Mouse (Mus musculus) adrenal gland, postnatal 0 days (tissue): Measurements from ENCODE around the gene Sbk3. TPM values are rescaled to one million over a fixed set of nuclear protein-coding genes. Genes with fewer than 3 reads are reported as not detected.

Source experiments
- polyA plus RNA-seq: library from polyadenylated mRNA; unstranded; fragments of >200 nt; fragmentation: Nextera tagmentation; extraction: Ambion mirVana; gene quantifications from 2 replicates; pipeline ENCODE4 v1.2.1, GENCODE M21; 2015

Gene Sbk3
- polyA plus RNA-seq, result 0.18 TPM in 1 of 2 replicates, not detected in the other

DNA sequence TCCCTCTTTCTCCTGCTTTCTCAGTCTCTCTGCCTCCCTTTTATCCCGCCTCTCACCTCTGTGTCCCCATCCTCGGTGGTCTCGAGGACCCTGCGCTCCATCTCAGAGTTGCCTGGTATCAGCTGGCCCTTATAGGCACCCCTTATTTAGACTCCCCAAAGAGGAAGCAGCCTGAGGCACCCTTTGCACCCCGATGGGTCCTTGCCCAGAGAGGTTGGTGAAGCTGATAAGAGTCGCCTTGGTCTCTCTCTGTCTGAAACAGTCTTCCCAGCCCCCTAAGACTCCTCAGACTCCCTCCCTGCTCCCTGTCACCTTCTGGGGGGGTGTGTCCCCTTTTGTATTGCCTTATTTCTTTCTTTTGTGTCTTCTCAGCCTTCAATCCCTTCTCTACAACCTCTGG is at the start of gene Sbk3:
Gene Sbk3 (minus strand): TSS at position 101 of the 400 bp plus-strand sequence.

DNA sequence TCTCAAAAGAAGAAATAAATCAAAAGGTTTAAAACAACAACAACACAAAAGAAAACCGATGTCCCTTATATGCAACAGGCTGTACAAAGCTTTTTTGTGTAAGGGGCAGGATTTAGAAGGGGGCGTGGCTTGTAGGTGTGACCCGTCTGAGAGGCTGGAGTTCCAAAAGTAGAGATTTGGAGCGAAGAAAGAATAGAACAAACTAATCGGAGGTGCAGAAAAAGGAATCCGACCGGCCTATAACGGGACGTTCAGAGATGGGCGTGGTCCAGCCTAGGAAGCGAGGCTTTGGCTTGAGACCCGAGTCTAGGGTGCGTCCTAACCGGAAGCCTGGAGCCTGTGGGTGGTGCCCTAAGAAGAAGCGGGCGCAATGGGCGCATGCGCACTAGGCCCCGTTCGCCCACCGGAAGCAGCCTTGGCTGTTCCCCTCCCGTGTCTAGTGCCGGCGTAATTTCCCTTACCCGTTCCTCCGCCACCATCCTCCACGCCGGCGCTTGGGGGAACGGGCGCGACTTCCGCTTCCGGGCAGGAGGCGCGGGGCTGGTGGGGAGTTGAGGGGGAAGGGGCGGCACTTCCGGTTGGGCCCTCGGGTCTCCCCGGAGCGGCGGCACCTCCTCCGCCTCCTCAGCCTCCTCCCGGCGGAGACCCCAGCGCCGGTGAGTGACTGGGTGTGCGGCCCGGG is 49.2 kb upstream of the Sbk3 start, which contains the start of the genes Zfp865 and Ccdc106:
Gene Zfp865 (plus strand): TSS at position 377 of the 682 bp plus-strand sequence.
Gene Ccdc106 (plus strand): TSS at position 554 of the 682 bp plus-strand sequence.

DNA sequence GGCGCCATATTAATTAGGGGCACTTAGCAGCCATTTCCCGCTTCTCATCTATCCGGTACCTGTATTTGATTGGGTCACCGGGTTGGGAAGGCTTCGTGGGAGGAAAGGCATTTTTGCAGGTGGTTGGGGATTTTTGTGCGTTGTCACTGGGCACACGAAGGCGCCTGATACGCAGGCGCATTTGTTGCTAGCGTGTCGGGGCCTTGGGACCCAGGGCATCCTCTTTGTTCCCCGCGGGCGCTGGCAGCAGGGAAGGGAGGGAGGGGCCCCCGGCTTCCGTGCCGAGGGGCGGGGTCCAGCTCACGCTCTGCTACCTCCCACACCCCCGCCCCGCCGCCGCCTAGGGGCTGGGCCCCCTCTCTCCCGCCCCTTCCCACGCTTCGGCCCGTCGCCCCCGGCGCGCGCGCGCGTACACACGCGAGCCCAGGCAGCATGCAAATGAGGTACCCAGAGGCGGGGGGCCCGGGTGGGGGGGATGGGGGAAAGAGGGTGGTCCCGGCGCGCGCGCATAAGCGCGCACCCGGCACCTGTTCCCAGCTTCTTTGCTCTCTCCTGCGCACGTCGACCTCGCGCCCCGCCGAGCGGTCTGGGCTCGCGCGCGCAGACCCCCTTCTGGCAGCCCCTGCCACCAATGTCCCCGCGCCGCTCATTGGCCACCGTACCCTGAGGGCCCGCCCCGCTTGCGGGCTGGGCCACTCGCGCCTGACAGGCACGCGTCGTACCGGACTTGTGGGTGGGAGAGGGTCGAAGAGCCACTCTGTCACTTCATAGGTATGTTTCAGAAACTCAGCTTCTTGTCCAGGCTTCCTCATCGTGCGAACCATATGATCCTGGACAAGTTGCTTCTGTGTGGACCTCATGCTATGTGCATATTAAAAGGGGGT is 44.4 kb upstream of the Sbk3 start, which contains the start of gene Gm44973:
Gene Gm44973 (plus strand): TSS at position 379 of the 884 bp plus-strand sequence.

DNA sequence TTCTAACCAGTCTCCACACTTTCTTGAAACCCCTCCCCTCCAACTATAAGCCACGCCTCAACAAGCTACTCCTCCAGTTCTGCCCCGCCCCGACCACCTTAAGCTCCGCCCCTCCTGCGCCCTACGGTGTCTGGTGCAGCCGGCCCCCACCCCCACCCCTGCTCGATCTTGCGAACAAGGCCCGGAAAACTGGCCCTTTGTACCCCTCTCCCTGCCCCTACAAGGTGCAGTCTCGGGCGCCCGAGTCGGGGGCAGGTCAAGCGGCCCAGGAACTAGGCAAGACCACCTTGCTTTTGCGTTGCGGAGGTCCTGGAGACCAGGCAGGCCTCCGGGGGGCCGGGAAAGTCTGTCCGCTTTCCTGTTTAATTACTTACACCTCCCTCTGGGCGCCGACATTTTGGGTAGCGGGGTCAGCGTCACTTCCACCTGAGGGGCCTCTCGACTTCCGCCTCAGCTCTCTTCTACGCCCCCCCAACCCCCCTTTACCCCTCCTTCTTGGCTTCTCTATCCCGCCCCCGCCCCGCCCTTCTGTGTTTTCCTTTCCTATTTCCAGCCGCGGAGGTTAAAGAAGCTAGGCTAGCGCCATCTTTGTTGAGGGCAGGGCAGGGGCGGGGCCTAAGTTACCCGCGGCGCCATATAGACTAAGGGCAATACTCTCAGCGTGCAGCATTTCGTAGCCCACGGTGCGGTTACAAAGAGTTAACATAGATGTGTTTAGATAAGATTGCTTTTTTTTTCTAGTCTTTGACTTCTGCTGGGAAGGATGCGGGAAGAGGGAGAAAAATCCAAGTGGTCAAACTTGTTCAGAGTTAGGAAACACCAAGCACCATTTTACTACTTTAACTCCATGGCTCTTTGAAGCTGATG is 43.5 kb upstream of the Sbk3 start, which contains the start of the genes Zfp524 and Fiz1:
Gene Zfp524 (plus strand): TSS at position 165 of the 867 bp plus-strand sequence.
Gene Fiz1 (minus strand): TSS at position 447 of the 867 bp plus-strand sequence.

DNA sequence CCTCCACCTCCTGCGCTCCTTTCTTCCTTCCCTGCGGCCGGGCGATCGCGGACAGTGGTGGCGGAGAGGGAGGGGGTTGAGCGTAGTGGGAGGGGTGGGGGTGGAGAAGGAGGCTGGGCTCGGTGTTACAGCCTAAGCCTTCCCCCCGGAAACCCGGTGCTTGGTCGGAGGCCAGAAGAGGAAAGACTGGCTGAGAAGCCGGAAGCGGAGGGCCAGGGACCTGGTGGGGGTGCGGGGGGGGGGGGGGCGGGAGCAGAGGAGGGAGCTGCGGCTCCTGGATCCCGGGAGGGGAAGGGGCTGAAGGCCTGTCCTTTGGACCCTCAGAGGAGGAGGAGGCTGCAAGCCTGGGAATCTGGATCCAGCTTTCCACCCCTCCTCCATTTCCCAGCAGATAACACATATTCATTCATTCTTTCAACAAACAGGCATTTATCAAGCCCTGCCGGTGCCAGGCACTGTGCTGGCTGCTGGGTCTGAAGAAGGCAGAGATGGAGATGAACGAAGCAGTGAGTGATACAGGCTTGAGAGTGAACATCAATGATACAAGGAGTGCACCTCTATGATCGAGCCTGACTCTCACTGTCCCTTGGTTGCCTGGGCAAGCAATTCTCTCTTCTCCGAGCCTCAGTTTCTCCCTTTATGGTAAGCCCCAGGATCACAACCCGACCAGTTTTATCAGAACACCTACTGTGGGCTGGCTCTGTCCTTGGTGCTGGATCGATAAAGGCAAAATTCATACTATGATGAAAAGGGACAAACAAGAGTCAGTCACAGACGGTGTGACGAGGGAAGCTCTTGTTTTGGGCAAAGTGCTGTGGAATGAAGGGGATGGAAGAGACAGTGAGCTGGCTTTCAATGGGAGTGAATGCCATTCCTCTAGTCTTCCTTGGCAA is 25.3 kb upstream of the Sbk3 start, which contains the start of gene Zfp579:
Gene Zfp579 (minus strand): TSS at position 156 of the 893 bp plus-strand sequence.

DNA sequence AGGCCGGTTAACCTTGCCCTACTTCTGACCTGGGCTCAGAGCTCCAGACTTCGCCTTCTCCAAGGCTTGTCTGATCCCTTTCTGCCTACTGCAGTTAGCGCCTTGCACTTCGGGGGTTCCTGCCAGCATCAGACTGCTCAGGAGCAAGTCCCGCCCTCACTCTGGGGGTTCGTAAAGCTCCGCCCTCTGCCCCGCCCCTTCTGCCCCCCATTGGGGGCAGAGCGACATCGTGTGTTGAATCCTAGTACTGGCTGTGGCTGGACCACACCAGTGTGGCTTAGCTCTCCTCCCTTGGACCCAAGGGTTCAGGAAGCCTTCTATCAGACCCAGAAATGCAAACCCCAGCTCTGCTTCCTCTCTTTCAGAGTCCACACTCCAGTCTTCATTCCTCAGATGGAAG is 6.7 kb downstream of the Sbk3 start, which contains the start of gene Sbk2:
Gene Sbk2 (minus strand): TSS at position 135 of the 400 bp plus-strand sequence.

DNA sequence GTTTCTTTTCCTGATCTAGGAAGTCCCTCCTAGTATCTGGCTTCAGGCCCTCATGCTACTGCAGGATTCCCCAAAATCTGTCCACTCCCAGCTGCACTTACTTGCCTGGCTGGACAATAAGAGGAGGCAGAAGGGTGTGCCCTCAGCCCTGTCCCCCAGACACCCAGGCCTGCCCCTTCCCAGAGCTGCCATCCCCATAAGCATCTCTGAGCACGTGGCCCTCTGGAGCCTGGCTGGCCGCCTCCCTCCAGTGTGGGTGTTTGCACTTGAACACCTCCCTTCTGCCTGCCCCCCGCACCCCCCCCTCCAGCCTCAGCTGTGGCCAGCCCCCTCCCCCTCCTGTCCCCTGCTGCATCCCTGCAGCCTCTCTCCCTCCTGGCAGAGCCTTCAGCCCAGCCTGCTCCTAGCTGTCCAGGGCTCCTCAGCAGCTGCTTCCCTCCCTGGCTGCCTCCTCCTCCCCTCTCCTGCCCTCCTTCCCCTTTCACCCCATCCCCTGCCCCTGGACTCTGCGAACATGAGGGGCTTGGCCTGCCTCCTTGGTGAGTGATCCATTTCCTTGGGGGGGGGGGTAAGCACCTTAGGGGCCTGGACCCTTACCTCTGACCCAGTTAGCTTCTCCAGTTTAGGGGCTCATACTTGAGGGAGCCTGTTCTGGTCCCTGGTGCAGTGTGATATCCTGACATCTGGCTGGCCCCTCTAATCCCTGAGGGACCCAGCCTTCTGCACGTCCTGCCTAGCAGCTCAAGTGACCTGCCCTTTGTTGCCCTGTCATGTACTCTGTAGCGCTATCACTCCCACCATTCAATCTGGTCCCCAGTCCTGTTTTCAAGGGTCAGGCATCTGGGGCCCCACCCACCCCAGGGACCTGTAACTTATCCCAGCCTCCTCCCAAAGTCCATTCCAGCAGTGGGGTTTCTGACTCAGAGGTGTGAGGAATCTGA is 45.3 kb downstream of the Sbk3 start, which contains the start of gene Ssc5d:
Gene Ssc5d (plus strand): TSS at position 345 of the 941 bp plus-strand sequence.

DNA sequence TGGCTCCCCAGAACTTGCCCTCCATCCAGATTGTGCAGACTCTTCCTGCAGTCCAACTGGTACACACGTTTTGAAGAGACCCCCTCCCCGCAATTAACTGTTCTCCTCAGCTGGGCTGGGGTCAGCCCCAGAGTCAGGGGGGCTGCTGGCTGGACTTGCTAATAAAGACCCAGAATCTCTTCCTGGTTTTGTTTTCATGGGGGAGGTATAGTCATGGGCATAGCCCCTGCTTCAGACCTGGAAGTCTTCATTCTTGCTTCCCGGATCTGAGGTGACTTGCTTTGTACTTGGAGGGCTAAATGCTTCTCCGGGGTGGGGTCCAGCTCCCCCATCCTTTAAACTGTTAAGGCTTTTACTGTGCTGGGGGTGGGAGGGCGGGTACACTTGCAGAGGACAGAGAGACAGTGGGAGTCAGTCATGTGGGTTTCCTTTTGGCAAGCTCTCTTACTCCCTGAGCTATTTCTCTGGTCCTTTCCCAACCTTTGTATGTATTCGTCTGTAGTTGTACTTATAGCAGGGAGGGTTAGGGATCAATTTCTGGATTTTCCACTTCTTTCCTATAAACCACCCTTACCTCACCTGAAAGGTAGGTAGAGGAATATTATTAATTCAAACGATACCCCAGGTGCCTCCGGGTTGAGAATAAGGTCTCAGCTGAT is 49.0 kb downstream of the Sbk3 start, which contains the start of gene Nat14:
Gene Nat14 (plus strand): TSS at position 205 of the 659 bp plus-strand sequence.

Other genes starting within 250 kb of the Sbk3 start
- gene Tmem150b, start 245.9 kb downstream of the Sbk3 start, polyA plus RNA-seq, result 0.10 and 0.24 TPM in 2 replicates
- 22.8 and 37.7 TPM in 2 replicates for gene Kmt5c, start 231.1 kb downstream of the Sbk3 start, polyA plus RNA-seq
- gene Cox6b2, start 218.1 kb downstream of the Sbk3 start, polyA plus RNA-seq, result 53.7 and 57.2 TPM in 2 replicates
- not detected in 2 replicates for gene Fam71e2, start 199.9 kb downstream of the Sbk3 start, polyA plus RNA-seq
- 0.33 and 0.82 TPM in 2 replicates for gene Il11, start 188.3 kb downstream of the Sbk3 start, polyA plus RNA-seq
- 0.38 TPM in 1 of 2 replicates, not detected in the other for gene Tmem190, start 188.2 kb downstream of the Sbk3 start, polyA plus RNA-seq
- 12.5 and 21.8 TPM in 2 replicates for gene Tmem238, start 181.5 kb downstream of the Sbk3 start, polyA plus RNA-seq
- gene Rpl28, start 178.3 kb downstream of the Sbk3 start, polyA plus RNA-seq, result 286 and 311 TPM in 2 replicates
- 144 and 154 TPM in 2 replicates for gene Ube2s, start 158.6 kb downstream of the Sbk3 start, polyA plus RNA-seq
- gene Shisa7, start 126.5 kb downstream of the Sbk3 start, polyA plus RNA-seq, result 0.61 and 1.1 TPM in 2 replicates
- gene Isoc2b, start 100.9 kb downstream of the Sbk3 start, polyA plus RNA-seq, result 38.4 and 57.5 TPM in 2 replicates
- 0.95 and 1.2 TPM in 2 replicates for gene Isoc2a, start 94.0 kb downstream of the Sbk3 start, polyA plus RNA-seq
- gene Gm36210, start 64.7 kb downstream of the Sbk3 start, polyA plus RNA-seq, result 0.09 and 0.10 TPM in 2 replicates
- gene Zfp628, start 56.0 kb downstream of the Sbk3 start, polyA plus RNA-seq, result 3.5 and 4.1 TPM in 2 replicates
- 6.9 and 7.6 TPM in 2 replicates for gene Nat14, start 49.1 kb downstream of the Sbk3 start, polyA plus RNA-seq
- gene Ssc5d, start 45.4 kb downstream of the Sbk3 start, polyA plus RNA-seq, result 3.6 and 3.7 TPM in 2 replicates
- 0.19 TPM in 1 of 2 replicates, not detected in the other for gene Sbk2, start 6.8 kb downstream of the Sbk3 start, polyA plus RNA-seq
- 20.7 and 21.3 TPM in 2 replicates for gene Zfp579, start 25.0 kb upstream of the Sbk3 start, polyA plus RNA-seq
- 8.4 and 12.0 TPM in 2 replicates for gene Zfp524, start 43.2 kb upstream of the Sbk3 start, polyA plus RNA-seq
- 17.2 and 20.9 TPM in 2 replicates for gene Fiz1, start 43.5 kb upstream of the Sbk3 start, polyA plus RNA-seq
- 2.2 and 3.8 TPM in 2 replicates for gene Gm44973, start 44.3 kb upstream of the Sbk3 start, polyA plus RNA-seq
- gene Zfp865, start 49.2 kb upstream of the Sbk3 start, polyA plus RNA-seq, result 4.2 and 4.6 TPM in 2 replicates
- gene Ccdc106, start 49.4 kb upstream of the Sbk3 start, polyA plus RNA-seq, result 6.2 and 11.3 TPM in 2 replicates
- not detected in 2 replicates for gene 4632433K11Rik, start 63.0 kb upstream of the Sbk3 start, polyA plus RNA-seq
- 3.7 and 4.9 TPM in 2 replicates for gene Zfp784, start 67.3 kb upstream of the Sbk3 start, polyA plus RNA-seq
- 27.7 and 36.3 TPM in 2 replicates for gene Zfp580, start 80.4 kb upstream of the Sbk3 start, polyA plus RNA-seq
- 37.7 and 54.7 TPM in 2 replicates for gene U2af2, start 91.0 kb upstream of the Sbk3 start, polyA plus RNA-seq
- gene Epn1, start 109.1 kb upstream of the Sbk3 start, polyA plus RNA-seq, result 45.0 and 49.3 TPM in 2 replicates
- not detected in 2 replicates for gene Rfpl4, start 145.8 kb upstream of the Sbk3 start, polyA plus RNA-seq
- gene Rasl2-9, start 154.8 kb upstream of the Sbk3 start, polyA plus RNA-seq, result 1.4 and 1.7 TPM in 2 replicates
- not detected in 2 replicates for gene Vmn1r55, start 178.5 kb upstream of the Sbk3 start, polyA plus RNA-seq
- not detected in 2 replicates for gene Vmn1r56, start 225.6 kb upstream of the Sbk3 start, polyA plus RNA-seq
- gene Vmn1r57, start 247.3 kb upstream of the Sbk3 start, polyA plus RNA-seq, result not detected in 2 replicates